Mouse (Mus musculus) adrenal gland, postnatal 36 days (tissue): ENCODE data around the gene Rad51b. TPM values are rescaled to one million over a fixed set of nuclear protein-coding genes. Genes with fewer than 3 reads are reported as not detected.
A peak's percentile ranks its signal among the peaks of the same experiment; 100 is the strongest.

Experiments
- DNase-seq, 2 experiments: peaks; one replicate each; pipeline ENCODE4 v3.0.0; 2021; ENCODE audit warnings: mixed read lengths in 1 of 2
- total RNA-seq, 2 experiments: library from RNA; stranded (reverse); gene quantifications; 2 replicates each; pipeline ENCODE4 v1.2.3; 2021

The Rad51b gene
- total RNA-seq, 2 experiments from 2014 or later, result 0.49 to 0.63 TPM

GRCm38 (mm10) chr12:79860248-79860555 lies 563.1 kb downstream of the Rad51b start:
- DNase-seq, result peak in 1 of 2 experiments; percentile 34

Other genes with a start within 250 kb of the Rad51b start
- 10 to 100 TPM in 1 of 2 experiments, 1 to 10 TPM in 1; 7.8 to 11.6 TPM for gene Pigh, start 207.6 kb upstream of the Rad51b start, total RNA-seq
- under 1 TPM; 0.33 to 0.56 TPM for gene Arg2, start 166.5 kb upstream of the Rad51b start, total RNA-seq
- 100 to 1,000 TPM; 111 to 131 TPM for gene Vti1b, start 124.6 kb upstream of the Rad51b start, total RNA-seq
- 10 to 100 TPM; 18.5 to 28.2 TPM for gene Rdh11, start 105.0 kb upstream of the Rad51b start, total RNA-seq
- gene Rdh12, start 88.4 kb upstream of the Rad51b start, total RNA-seq, result under 1 TPM; 0.43 TPM
- 10 to 100 TPM; 20.5 to 24.4 TPM for gene Zfyve26, start 978 bp upstream of the Rad51b start, total RNA-seq